Mouse (Mus musculus): ENCODE results near the gene Map1s. TPM values are rescaled to one million over a fixed set of nuclear protein-coding genes. Genes with fewer than 3 reads are reported as not detected.

Map1s gene
- polyA plus RNA-seq (2015; fragmentation: Nextera tagmentation; extraction: Ambion mirVana): 49.8 and 50.9 TPM in 2 replicates

- Histone ChIP-seq H3K27ac (peak within 1 kb of the TSS; percentile 94), H3K9me3 (no peaks in the 10 kb centered on the region), H3K4me3 (peak within 1 kb of the TSS; percentile 78), H3K9ac (peak within 1 kb of the TSS; percentile 75), H3K27me3 (no peaks in the 10 kb centered on the region), H3K4me1 (peaks cover 16% of the 10 kb centered on the region), H3K4me2 (peak within 1 kb of the TSS; percentile 89), H3K36me3 (peaks cover 5% of the 10 kb centered on the region)
- ATAC-seq (ENCODE audit: borderline replicate concordance, extremely low read depth, low FRiP score, low TSS enrichment): peak; percentile 90
- under 1% methylated on average over 86 of the region's 86 CpGs for WGBS
Observed at GRCm38 (mm10) chr8:70905831-70906736, at the start of gene Map1s. Map1s (plus strand) TSS chr8:70905932.

DNA sequence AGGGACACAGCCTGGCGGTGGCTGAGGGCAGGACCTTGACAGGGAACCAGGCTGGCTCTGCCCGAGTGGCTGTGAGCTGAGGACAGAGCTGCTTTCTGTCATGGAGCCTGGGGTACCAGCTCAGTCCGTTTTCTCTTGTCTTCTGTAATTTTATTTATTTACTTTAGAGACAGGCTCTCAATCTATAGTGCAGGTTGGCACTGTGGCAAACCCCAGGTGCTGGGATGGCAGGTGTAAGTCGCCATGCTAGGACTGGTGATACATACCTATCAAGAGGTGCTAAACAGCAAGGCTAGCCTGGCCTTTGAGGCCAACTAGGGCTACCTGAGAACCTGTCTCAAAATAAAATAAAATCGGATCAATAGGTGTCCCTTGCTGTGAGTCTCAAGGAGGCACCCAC lies 49.7 kb upstream of the Map1s start:
- Histone ChIP-seq H3K27ac (no peak overlapping the region), H3K4me3 (no peak overlapping the region), H3K27me3 (0 out of 2 replicates have a peak, but pooled peaks cover 7% of the 10 kb centered on the region), H3K9ac (no peak overlapping the region), H3K9me3 (no peaks in the 10 kb centered on the region), H3K36me3 (no peaks in the 10 kb centered on the region), H3K4me1 (peaks cover 9% of the 10 kb centered on the region), H3K4me2 (no peak overlapping the region)
- WGBS: 55% methylated on average over 5 of the region's 5 CpGs
- ATAC-seq (ENCODE audit: borderline replicate concordance, extremely low read depth, low FRiP score, low TSS enrichment): no peak

DNA sequence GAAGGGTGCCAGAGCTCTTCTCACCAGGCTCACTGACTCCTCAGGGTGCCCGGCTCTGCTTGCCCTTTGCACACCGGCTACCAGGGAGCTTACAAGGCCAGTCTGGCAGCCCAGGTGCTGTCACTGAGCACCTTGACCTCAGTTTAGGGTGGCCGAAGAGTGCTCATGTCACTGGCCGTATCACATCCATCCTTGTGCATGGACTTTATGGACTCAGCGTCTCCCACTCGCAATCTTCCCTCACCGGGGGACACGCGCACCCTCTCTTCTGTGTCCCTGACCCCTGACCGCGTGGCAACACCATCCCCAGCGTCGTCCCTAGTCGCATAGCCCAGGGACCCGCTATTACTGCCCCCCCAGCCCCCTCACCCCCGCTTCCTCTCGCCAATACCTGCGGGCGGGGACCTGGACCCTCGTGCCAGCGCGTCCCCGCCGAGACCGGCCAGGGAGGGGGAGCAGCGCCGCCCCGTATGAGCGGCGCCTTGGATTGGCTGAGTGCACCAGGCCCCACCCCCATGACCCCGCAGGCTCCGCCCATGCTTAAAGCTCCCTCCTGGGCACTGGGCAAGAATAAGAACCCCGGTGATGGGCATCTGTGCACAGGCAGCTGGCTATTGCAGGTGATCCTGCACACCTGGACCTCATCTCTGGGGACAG lies 49.1 kb upstream of the Map1s start:
- peak overlapping the region; percentile 90 for H3K4me2 ChIP-seq
- peaks cover 13% of the 10 kb centered on the region for H3K27me3 ChIP-seq
- peaks cover 9% of the 10 kb centered on the region for H3K4me1 ChIP-seq

DNA sequence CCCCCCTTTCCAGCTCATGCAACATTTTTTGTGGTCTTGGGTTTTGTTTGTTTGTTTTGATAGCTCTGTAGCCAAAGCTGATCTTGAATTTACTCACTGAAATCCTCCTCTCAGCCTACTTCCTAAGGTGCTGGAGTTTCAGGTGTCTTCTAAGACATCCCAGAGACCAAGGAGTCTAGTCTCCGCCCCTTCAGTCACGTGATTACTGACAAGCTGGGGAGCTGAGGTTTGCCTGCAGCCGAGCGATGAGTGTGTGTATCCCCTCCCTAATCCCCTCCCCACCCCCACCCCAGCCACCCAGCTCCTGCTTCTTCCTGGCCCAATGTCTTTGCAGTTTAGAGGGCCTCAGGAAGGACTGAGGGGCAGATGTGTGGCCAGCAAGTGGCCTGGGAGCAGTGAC lies 48.2 kb upstream of the Map1s start:
- H3K27ac ChIP-seq: no peak overlapping the region
- ATAC-seq (ENCODE audit: borderline replicate concordance, extremely low read depth, low FRiP score, low TSS enrichment): no peak
- H3K27me3 ChIP-seq: peaks cover 21% of the 10 kb centered on the region
- H3K36me3 ChIP-seq: no peaks in the 10 kb centered on the region
- WGBS: 18% methylated on average over 4 of the region's 4 CpGs
- no peaks in the 10 kb centered on the region for H3K9me3 ChIP-seq
- peak overlapping the region; percentile 90; the same call in 1 of the 2 replicates for H3K4me2 ChIP-seq
- H3K4me1 ChIP-seq: peaks cover 10% of the 10 kb centered on the region
- no peak overlapping the region for H3K4me3 ChIP-seq
- H3K9ac ChIP-seq: no peak overlapping the region

More for the DNA sequence above, 49.1 kb upstream of the Map1s start:
- Histone ChIP-seq H3K36me3 (no peaks in the 10 kb centered on the region), H3K27ac (no peak overlapping the region), H3K9ac (peak overlapping the region; percentile 46), H3K4me3 (peak overlapping the region; percentile 47), H3K9me3 (no peaks in the 10 kb centered on the region)
- 7% methylated on average over 33 of the region's 33 CpGs for WGBS
- peak; percentile 77; the same call in 1 of the 2 replicates for ATAC-seq (ENCODE audit: borderline replicate concordance, extremely low read depth, low FRiP score, low TSS enrichment)

- H3K9ac ChIP-seq: peak within 1 kb of the TSS; percentile 36
- no peak for ATAC-seq (ENCODE audit: borderline replicate concordance, extremely low read depth, low FRiP score, low TSS enrichment)
- peaks cover 3% of the 10 kb centered on the region; the same call in 1 of the 2 replicates for H3K36me3 ChIP-seq
- no peaks in the 10 kb centered on the region for H3K9me3 ChIP-seq
- H3K27ac ChIP-seq: no peak within 1 kb of the TSS
- peak within 1 kb of the TSS; percentile 75 for H3K4me2 ChIP-seq
- under 1% methylated on average over 55 of the region's 55 CpGs for WGBS
- peaks cover 35% of the 10 kb centered on the region for H3K4me1 ChIP-seq
- H3K27me3 ChIP-seq: peaks cover 37% of the 10 kb centered on the region
- peak within 1 kb of the TSS; percentile 55 for H3K4me3 ChIP-seq
Observed at GRCm38 (mm10) chr8:70862824-70863641, 42.7 kb upstream of the Map1s start, which contains the start of gene Kcnn1. Kcnn1 (minus strand) TSS chr8:70863258.

- no peak overlapping the region for H3K27ac ChIP-seq
- no peaks in the 10 kb centered on the region for H3K9me3 ChIP-seq
- peak overlapping the region; percentile 55 for H3K4me3 ChIP-seq
- H3K4me2 ChIP-seq: peak overlapping the region; percentile 75
- H3K36me3 ChIP-seq: peaks cover 6% of the 10 kb centered on the region; the same call in 1 of the 2 replicates
- peaks cover 37% of the 10 kb centered on the region for H3K27me3 ChIP-seq
- no peak for ATAC-seq (ENCODE audit: borderline replicate concordance, extremely low read depth, low FRiP score, low TSS enrichment)
- 2% methylated on average over 46 of the region's 46 CpGs for WGBS
- peak overlapping the region; percentile 36 for H3K9ac ChIP-seq
- H3K4me1 ChIP-seq: peaks cover 46% of the 10 kb centered on the region
Observed at GRCm38 (mm10) chr8:70863956-70864711, 41.6 kb upstream of the Map1s start.

DNA sequence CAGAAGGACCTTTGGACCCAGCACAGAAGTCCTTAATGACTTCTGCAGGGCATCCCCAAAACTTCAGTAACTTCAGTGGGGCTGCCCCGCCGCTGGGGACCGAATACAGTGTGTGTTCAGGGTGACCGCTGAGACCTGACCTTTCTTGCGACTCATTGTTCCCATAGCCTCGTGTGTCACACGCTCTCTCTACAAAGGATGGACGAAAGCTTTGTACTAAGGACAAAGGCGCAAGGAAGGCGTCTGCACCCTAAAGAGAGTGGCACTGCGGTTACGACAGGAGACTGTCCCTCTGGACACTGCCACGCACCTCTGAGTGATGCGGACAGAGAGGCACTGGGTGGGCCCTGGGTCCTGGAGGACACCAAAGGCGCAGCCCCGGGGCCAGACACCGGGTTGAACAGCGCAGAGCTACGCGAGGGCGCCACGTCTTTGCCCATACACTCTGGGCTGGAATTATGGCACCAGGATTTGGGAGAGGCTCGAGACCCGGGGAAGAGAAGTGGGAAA lies 41.0 kb upstream of the Map1s start:
- peak overlapping the region; percentile 36 for H3K9ac ChIP-seq
- peak overlapping the region; percentile 75 for H3K4me2 ChIP-seq
- peaks cover 37% of the 10 kb centered on the region for H3K27me3 ChIP-seq
- peak overlapping the region; percentile 74; the same call in 1 of the 2 replicates for H3K27ac ChIP-seq
- peaks cover 6% of the 10 kb centered on the region; the same call in 1 of the 2 replicates for H3K36me3 ChIP-seq
- ATAC-seq (ENCODE audit: borderline replicate concordance, extremely low read depth, low FRiP score, low TSS enrichment): peak; percentile 16
- H3K9me3 ChIP-seq: no peaks in the 10 kb centered on the region
- H3K4me1 ChIP-seq: peaks cover 49% of the 10 kb centered on the region
- H3K4me3 ChIP-seq: peak overlapping the region; percentile 55
- WGBS: 4% methylated on average over 24 of the region's 24 CpGs

- Histone ChIP-seq H3K9me3 (no peaks in the 10 kb centered on the region), H3K27ac (peak overlapping the region; percentile 74), H3K9ac (peak overlapping the region; percentile 36), H3K36me3 (peaks cover 6% of the 10 kb centered on the region; the same call in 1 of the 2 replicates), H3K27me3 (peaks cover 37% of the 10 kb centered on the region), H3K4me2 (peak overlapping the region; percentile 75), H3K4me1 (peaks cover 49% of the 10 kb centered on the region), H3K4me3 (peak overlapping the region; percentile 55)
- under 1% methylated on average over 46 of the region's 46 CpGs for WGBS
- ATAC-seq (ENCODE audit: borderline replicate concordance, extremely low read depth, low FRiP score, low TSS enrichment): peak; percentile 90
Observed at GRCm38 (mm10) chr8:70865350-70866000, 40.3 kb upstream of the Map1s start.

DNA sequence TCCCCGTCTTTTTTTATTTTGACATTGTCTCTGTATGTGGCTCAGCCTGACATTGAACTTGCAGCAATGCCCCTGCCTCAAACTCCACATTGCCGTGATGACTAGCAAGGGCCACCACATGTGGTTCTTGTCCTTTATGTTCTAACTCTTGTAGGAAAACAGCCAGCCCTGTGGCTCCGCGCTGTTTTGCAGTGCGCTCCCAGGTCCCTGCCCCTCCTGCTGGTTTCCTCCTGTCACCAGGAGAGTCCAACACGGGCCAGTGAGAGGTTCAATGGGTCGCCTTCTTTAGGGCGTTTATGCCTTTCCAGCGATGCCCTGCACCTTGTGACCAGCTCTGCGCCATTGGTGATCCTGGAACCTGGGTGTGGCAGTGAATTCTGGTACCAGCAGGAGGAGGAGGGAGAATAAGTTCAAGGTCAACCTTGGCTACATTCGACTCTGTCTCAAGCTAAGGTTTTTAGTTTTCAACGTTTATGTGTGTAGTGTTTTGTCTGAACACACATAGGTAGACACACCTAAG lies 39.7 kb upstream of the Map1s start:
- H3K27me3 ChIP-seq: peaks cover 37% of the 10 kb centered on the region
- H3K4me2 ChIP-seq: peak overlapping the region; percentile 75
- peaks cover 49% of the 10 kb centered on the region for H3K4me1 ChIP-seq
- H3K27ac ChIP-seq: peak overlapping the region; percentile 46
- WGBS: 4% methylated on average over 12 of the region's 12 CpGs
- H3K36me3 ChIP-seq: peaks cover 6% of the 10 kb centered on the region; the same call in 1 of the 2 replicates
- peak overlapping the region; percentile 55 for H3K4me3 ChIP-seq
- peak overlapping the region; percentile 30 for H3K9ac ChIP-seq
- no peaks in the 10 kb centered on the region for H3K9me3 ChIP-seq
- peak; percentile 2; the same call in 1 of the 2 replicates for ATAC-seq (ENCODE audit: borderline replicate concordance, extremely low read depth, low FRiP score, low TSS enrichment)

DNA sequence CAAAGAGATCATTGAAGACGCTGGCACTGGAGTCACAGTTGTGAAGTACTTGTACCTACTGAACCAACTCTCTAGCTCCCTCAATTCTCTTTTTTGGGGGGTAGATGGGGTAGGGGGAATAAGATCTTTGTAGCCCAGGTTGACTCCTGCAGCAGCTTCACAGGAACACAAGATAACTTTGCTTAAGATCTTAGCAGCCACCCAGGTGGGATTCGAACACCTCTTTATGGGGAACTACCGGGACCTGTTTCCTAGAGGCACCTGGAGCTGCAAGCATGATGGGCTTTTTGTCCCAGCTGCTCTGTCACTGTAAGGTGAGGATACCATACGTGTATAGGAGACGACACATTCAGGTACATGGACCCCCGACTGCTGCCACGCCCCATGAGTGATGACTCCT lies 39.2 kb upstream of the Map1s start:
- H3K9ac ChIP-seq: no peak overlapping the region

More for the DNA sequence above, 39.2 kb upstream of the Map1s start:
- Histone ChIP-seq H3K36me3 (peaks cover 6% of the 10 kb centered on the region; the same call in 1 of the 2 replicates), H3K4me1 (peaks cover 49% of the 10 kb centered on the region), H3K9me3 (no peaks in the 10 kb centered on the region), H3K27ac (no peak overlapping the region), H3K4me3 (no peak overlapping the region), H3K4me2 (no peak overlapping the region; the same call in 1 of the 2 replicates), H3K27me3 (peaks cover 33% of the 10 kb centered on the region)
- ATAC-seq (ENCODE audit: borderline replicate concordance, extremely low read depth, low FRiP score, low TSS enrichment): no peak
- WGBS: 74% methylated on average over 7 of the region's 7 CpGs
